In genomic region chr2:118728337-118728736, GRCm38 (mm10) we compare ENCODE assay signal across 8 mouse cellular contexts. TPM values are rescaled to one million over a fixed set of nuclear protein-coding genes. Genes with fewer than 3 reads are reported as not detected.
DNase-seq lines count a peak whose midpoint lies in the region; ATAC-seq and TF ChIP-seq lines count a peak whose summit lies in the region.

Gene Plcb2, minus strand, starts transcription at chr2:118728438.

- no peak within 1 kb of the TSS for H3K9ac ChIP-seq in kidney, embryonic 14.5 days (ENCODE audit: low read depth, low read length)
- H3K9ac ChIP-seq in embryonic facial prominence, embryonic 13.5 days, result no peak within 1 kb of the TSS
- peak within 1 kb of the TSS; percentile 42 for H3K9ac ChIP-seq in liver, postnatal 0 days (replicated peaks)
- peak within 1 kb of the TSS; percentile 4; the same call in 1 of the 2 replicates for H3K9ac ChIP-seq in stomach, embryonic 16.5 days (ENCODE audit: low read length)

- no peak for TF ChIP-seq EP300 in liver, postnatal 0 days (IDR thresholded peaks at IDR 0.05; ENCODE audit: low read depth)

- no peaks in the 10 kb centered on the region for H3K36me3 ChIP-seq in kidney, embryonic 14.5 days (ENCODE audit: control insufficient read depth, insufficient read depth, low read length)
- H3K36me3 ChIP-seq in embryonic facial prominence, embryonic 13.5 days, result no peaks in the 10 kb centered on the region
- H3K36me3 ChIP-seq in liver, postnatal 0 days (replicated peaks; ENCODE audit: insufficient read depth, low read length), result no peaks in the 10 kb centered on the region
- no peaks in the 10 kb centered on the region for H3K36me3 ChIP-seq in stomach, embryonic 16.5 days (ENCODE audit: control insufficient read depth, insufficient read depth, low read length)

- ATAC-seq in kidney, embryonic 14.5 days (ENCODE audit: low FRiP score, low TSS enrichment), result peak; percentile 83
- no peak for ATAC-seq in embryonic facial prominence, embryonic 13.5 days (ENCODE audit: insufficient number of reproducible peaks, insufficient read depth, low FRiP score, low TSS enrichment, low read depth)
- peak; percentile 44 for ATAC-seq in liver, postnatal 0 days
- peak; percentile 51; the same call in 1 of the 2 replicates for ATAC-seq in stomach, embryonic 16.5 days (ENCODE audit: insufficient read depth, low FRiP score)

- no peaks in the 10 kb centered on the region for H3K9me3 ChIP-seq in kidney, embryonic 14.5 days (ENCODE audit: control insufficient read depth, low read length)
- H3K9me3 ChIP-seq in embryonic facial prominence, embryonic 13.5 days, result no peaks in the 10 kb centered on the region
- no peaks in the 10 kb centered on the region for H3K9me3 ChIP-seq in liver, postnatal 0 days (ENCODE audit: low read length)
- H3K9me3 ChIP-seq in stomach, embryonic 16.5 days (replicated peaks; ENCODE audit: control insufficient read depth, low read length), result no peaks in the 10 kb centered on the region

- no peak within 1 kb of the TSS; the same call in 1 of the 2 replicates for H3K4me3 ChIP-seq in kidney, embryonic 14.5 days (ENCODE audit: low read length)
- H3K4me3 ChIP-seq in embryonic facial prominence, embryonic 13.5 days, result no peak within 1 kb of the TSS
- peak within 1 kb of the TSS; percentile 47 for H3K4me3 ChIP-seq in liver, postnatal 0 days (ENCODE audit: low read depth, low read length)
- peak within 1 kb of the TSS; percentile 12; the same call in 1 of the 2 replicates for H3K4me3 ChIP-seq in stomach, embryonic 16.5 days (replicated peaks; ENCODE audit: low read length)
- no peak within 1 kb of the TSS for H3K4me3 ChIP-seq in layer of hippocampus, adult 2 months

- no peak for DNase-seq in kidney, adult 9 months
- peak; percentile 53 for DNase-seq in liver, postnatal 0 days
- no peak for DNase-seq in layer of hippocampus, adult 2 months (ENCODE audit: low spot score in 2 of 2)
- no peak for DNase-seq in cerebellum, adult 9-10 months
- DNase-seq in testis, postnatal 10 days (ENCODE audit: low spot score), result no peak

- H3K4me1 ChIP-seq in kidney, embryonic 14.5 days (ENCODE audit: control insufficient read depth, insufficient read depth, low read length), result peaks cover 20% of the 10 kb centered on the region
- H3K4me1 ChIP-seq in embryonic facial prominence, embryonic 13.5 days, result peaks cover 28% of the 10 kb centered on the region
- peaks cover 34% of the 10 kb centered on the region for H3K4me1 ChIP-seq in liver, postnatal 0 days (ENCODE audit: insufficient read depth)
- peaks cover 18% of the 10 kb centered on the region for H3K4me1 ChIP-seq in stomach, embryonic 16.5 days (ENCODE audit: control insufficient read depth, insufficient read depth, low read length)

- 3% methylated on average over 7 of the region's 7 CpGs for WGBS in kidney, embryonic 14.5 days
- WGBS in embryonic facial prominence, embryonic 13.5 days, result 17% methylated on average over 7 of the region's 7 CpGs
- 11% methylated on average over 7 of the region's 7 CpGs for WGBS in liver, postnatal 0 days (ENCODE audit: insufficient replicate concordance)
- 16% methylated on average over 7 of the region's 7 CpGs for WGBS in stomach, embryonic 16.5 days

- peak within 1 kb of the TSS; percentile 22 for H3K4me2 ChIP-seq in kidney, embryonic 14.5 days (replicated peaks; ENCODE audit: low read depth, low read length)
- peak within 1 kb of the TSS; percentile 10; the same call in 1 of the 2 replicates for H3K4me2 ChIP-seq in embryonic facial prominence, embryonic 13.5 days
- H3K4me2 ChIP-seq in liver, postnatal 0 days (ENCODE audit: low read depth, low read length), result peak within 1 kb of the TSS; percentile 62
- H3K4me2 ChIP-seq in stomach, embryonic 16.5 days (ENCODE audit: low read depth, low read length), result peak within 1 kb of the TSS; percentile 22

- no peak for TF ChIP-seq CTCF in liver, postnatal 0 days (IDR thresholded peaks at IDR 0.05; ENCODE audit: low read depth)
- TF ChIP-seq CTCF in layer of hippocampus, adult 2 months (conservative IDR thresholded peaks at IDR 0.05), result no peak

- peak within 1 kb of the TSS; percentile 65 for H3K27ac ChIP-seq in kidney, embryonic 14.5 days (ENCODE audit: low read depth, low read length)
- no peak within 1 kb of the TSS for H3K27ac ChIP-seq in embryonic facial prominence, embryonic 13.5 days
- peak within 1 kb of the TSS; percentile 44 for H3K27ac ChIP-seq in liver, postnatal 0 days (ENCODE audit: low read depth)
- peak within 1 kb of the TSS; percentile 57 for H3K27ac ChIP-seq in stomach, embryonic 16.5 days (ENCODE audit: low read length)
- H3K27ac ChIP-seq in layer of hippocampus, adult 2 months, result no peak within 1 kb of the TSS

- H3K27me3 ChIP-seq in kidney, embryonic 14.5 days (ENCODE audit: control insufficient read depth, insufficient read depth, low read length), result peaks cover 15% of the 10 kb centered on the region; the same call in 1 of the 2 replicates
- H3K27me3 ChIP-seq in embryonic facial prominence, embryonic 13.5 days, result peaks cover 36% of the 10 kb centered on the region
- peaks cover 4% of the 10 kb centered on the region; the same call in 1 of the 2 replicates for H3K27me3 ChIP-seq in liver, postnatal 0 days (ENCODE audit: insufficient read depth, low read length)
- no peaks in the 10 kb centered on the region; the same call in 1 of the 2 replicates for H3K27me3 ChIP-seq in stomach, embryonic 16.5 days (ENCODE audit: control insufficient read depth, insufficient read depth, low read length)

RNA-seq across cellular contexts. Expression of gene Plcb2, which starts in this region (rescaled TPM):
- polyA plus RNA-seq in kidney, embryonic 14.5 days (2014; fragmentation: Nextera tagmentation; extraction: Ambion mirVana), result 1.7 and 1.9 TPM in 2 replicates
- polyA plus RNA-seq in embryonic facial prominence, embryonic 13.5 days (2015; fragmentation: Nextera tagmentation; extraction: Ambion mirVana), result 0.47 and 0.55 TPM in 2 replicates
- polyA plus RNA-seq in liver, postnatal 0 days (2015; fragmentation: Nextera tagmentation; extraction: Ambion mirVana), result 1.7 and 1.9 TPM in 2 replicates
- 1.4 and 2.0 TPM in 2 replicates for polyA plus RNA-seq in stomach, embryonic 16.5 days (2015; fragmentation: Nextera tagmentation; extraction: Ambion mirVana)
- 1 to 10 TPM; 2.3 to 2.6 TPM for total RNA-seq in layer of hippocampus, adult 2 months (2021)

Comparison
In these comparisons a context has a peak if more than half of its experiments do, and no peak if none do; other contexts are left out.
1. H3K27ac ChIP-seq: peak in kidney, embryonic 14.5 days (single experiment), liver, postnatal 0 days (single experiment) and stomach, embryonic 16.5 days (single experiment); none in embryonic facial prominence, embryonic 13.5 days (single experiment) and layer of hippocampus, adult 2 months (single experiment).
2. H3K4me2 ChIP-seq: peak in every context shown above with its lines; median percentile 62 in liver, postnatal 0 days; 22 in kidney, embryonic 14.5 days; 22 in stomach, embryonic 16.5 days; 10 in embryonic facial prominence, embryonic 13.5 days.
3. H3K4me3 ChIP-seq: peak in liver, postnatal 0 days (single experiment) and stomach, embryonic 16.5 days (single experiment); none in kidney, embryonic 14.5 days (single experiment), embryonic facial prominence, embryonic 13.5 days (single experiment) and layer of hippocampus, adult 2 months (single experiment).
4. H3K9ac ChIP-seq: peak in liver, postnatal 0 days (single experiment) and stomach, embryonic 16.5 days (single experiment); none in kidney, embryonic 14.5 days (single experiment) and embryonic facial prominence, embryonic 13.5 days (single experiment).